In genomic region chrX:12202951-12203350, GRCm38 (mm10) we compare ENCODE assay signal across 19 mouse cellular contexts. TPM values are rescaled to one million over a fixed set of nuclear protein-coding genes. Genes with fewer than 3 reads are reported as not detected.
DNase-seq lines count a peak whose midpoint lies in the region; TF ChIP-seq lines count a peak whose summit lies in the region.
"Had no signal": no experiment of that assay in that cellular context is flagged by ENCODE, and none has a peak within 500 bp of the region (broad histone marks: within the 10 kb centered on the region; RNA-seq: fewer than 3 reads in every experiment).

No protein-coding gene starts in this region.

- H3K4me1 ChIP-seq in thymus, adult 2 months (replicated peaks; ENCODE audit: control insufficient read depth, insufficient read depth, low read length) = peaks cover 8% of the 10 kb centered on the region
- H3K4me1 ChIP-seq: embryonic facial prominence, embryonic 12.5 days; heart, embryonic 10.5 days had no signal

- H3K4me3 ChIP-seq in thymus, adult 2 months (ENCODE audit: control insufficient read depth, insufficient read depth, low read length) = no peak overlapping the region
- H3K4me3 ChIP-seq: embryonic facial prominence, embryonic 12.5 days; gastrocnemius, adult 2 months; heart, embryonic 10.5 days had no signal

- H3K36me3 ChIP-seq in thymus, adult 2 months (ENCODE audit: control insufficient read depth, insufficient read depth, low read length) = no peaks in the 10 kb centered on the region
- H3K36me3 ChIP-seq: embryonic facial prominence, embryonic 12.5 days; G1E; heart, embryonic 10.5 days had no signal

- WGBS in thymus, adult 2 months = 14% methylated on average over 3 of the region's 3 CpGs

- no peaks in the 10 kb centered on the region for H3K27me3 ChIP-seq in thymus, adult 2 months (ENCODE audit: control insufficient read depth, insufficient read depth, low read length)
- H3K27me3 ChIP-seq: embryonic facial prominence, embryonic 12.5 days had no signal

- TF ChIP-seq CTCF in thymus, adult 2 months (IDR thresholded peaks at IDR 0.05; ENCODE audit: borderline replicate concordance, control insufficient read depth, extremely low read depth, insufficient read depth, low read length, poor library complexity) = no peak

- peak; percentile 10 for DNase-seq in naive thymus-derived CD4-positive, alpha-beta T cell, adult 2 months (ENCODE audit: low read depth)
- peak; percentile 39 for DNase-seq in thymus, adult 2 months
- peak; percentile 37 for DNase-seq in thymus, postnatal 25 days
- no peak for DNase-seq in frontal cortex, postnatal 36 days (ENCODE audit: low spot score in 2 of 2)
- DNase-seq in kidney, postnatal 25 days = no peak
- no peak for DNase-seq in ovary, postnatal 14 days (ENCODE audit: low spot score)
- DNase-seq: adrenal gland, postnatal 10 days; cerebellum, adult 11-12 months; cerebellum, adult 9-10 months; cerebellum, postnatal 25 days; forebrain, postnatal 0 days; gastrocnemius, adult 2 months; gastrocnemius, postnatal 25 days; heart, adult 11 months; heart, postnatal 14 days had no signal

- H3K27ac ChIP-seq in thymus, adult 2 months (ENCODE audit: control insufficient read depth, insufficient read depth, low read length) = peak overlapping the region; percentile 91
- H3K27ac ChIP-seq: embryonic facial prominence, embryonic 12.5 days; gastrocnemius, adult 2 months; heart, embryonic 10.5 days; hindbrain, embryonic 14.5 days had no signal

- TF ChIP-seq POLR2A in thymus, adult 2 months (IDR thresholded peaks at IDR 0.05; ENCODE audit: control insufficient read depth, extremely low read depth, insufficient read depth, low read length, poor library complexity) = no peak

RNA-seq across cellular contexts. Expression of gene Bcor, which starts 42.8 kb away (rescaled TPM):
- polyA plus RNA-seq in thymus, adult 2 months (2012; rRNA removed) = 30.6 and 37.7 TPM in 2 replicates

Comparison
In these comparisons a context has a peak if more than half of its experiments do, and no peak if none do; other contexts are left out.
1. DNase-seq: peak in naive thymus-derived CD4-positive, alpha-beta T cell, adult 2 months (single experiment), thymus, adult 2 months (single experiment) and thymus, postnatal 25 days (single experiment); none in frontal cortex, postnatal 36 days (0 of 2), kidney, postnatal 25 days (0 of 2) and ovary, postnatal 14 days (single experiment).